Mouse (Mus musculus): ENCODE data around the gene Ptgs2.

DNA sequence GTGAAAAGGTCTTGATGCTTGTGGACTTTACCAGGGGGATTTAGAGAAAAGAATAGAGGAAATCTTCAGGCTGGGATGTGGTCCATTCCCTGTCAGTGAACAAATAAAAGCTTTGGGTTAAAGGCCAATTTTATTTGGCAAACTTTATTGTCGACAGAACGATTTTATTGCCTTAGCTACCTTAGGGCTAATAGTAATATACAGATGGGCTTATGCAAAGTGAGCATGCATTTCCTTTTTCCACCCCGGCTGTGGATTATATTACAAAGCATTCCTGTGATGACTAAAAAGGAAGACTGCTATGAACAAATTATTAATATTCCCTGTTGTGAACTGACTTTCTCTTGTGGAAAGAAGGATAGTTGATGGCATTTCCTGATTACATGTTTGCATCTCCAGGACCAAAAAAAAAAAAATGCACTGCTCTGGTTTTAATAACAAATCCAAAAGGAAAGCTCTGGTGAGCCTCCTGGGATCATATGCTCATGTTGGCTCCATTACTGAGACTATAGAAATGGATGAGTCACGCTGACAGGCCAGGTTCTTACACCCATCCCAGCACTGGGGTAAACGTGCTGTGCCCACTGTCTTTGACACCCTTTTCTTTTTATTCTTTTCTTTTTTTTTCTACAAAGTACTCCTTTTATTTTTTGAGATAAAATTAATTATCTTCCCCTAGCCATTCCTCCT is 30.9 kb downstream of the Ptgs2 start:
- TF ChIP-seq EP300 (IDR thresholded peaks at IDR 0.05; ENCODE audit: low read depth) (no peak), CTCF (IDR thresholded peaks at IDR 0.05; ENCODE audit: low read depth) (no peak)
